In genomic region chr4:148313601-148314000, GRCm38 (mm10) we compare ENCODE assay signal across 20 mouse cellular contexts. TPM values are rescaled to one million over a fixed set of nuclear protein-coding genes. Genes with fewer than 3 reads are reported as not detected.
DNase-seq lines count a peak whose midpoint lies in the region; ATAC-seq and TF ChIP-seq lines count a peak whose summit lies in the region.
"Had no signal": no experiment of that assay in that cellular context is flagged by ENCODE, and none has a peak within 500 bp of the region (broad histone marks: within the 10 kb centered on the region; RNA-seq: fewer than 3 reads in every experiment).

No protein-coding gene starts in this region.

- DNase-seq in embryo, embryonic 10 days (ENCODE audit: low spot score): peak; percentile 55
- no peak for DNase-seq in embryo, embryonic 9.5 days (ENCODE audit: extremely low spot score)
- DNase-seq in kidney, adult 2 months: peak; percentile 16
- DNase-seq in kidney, adult 8-10 months: no peak
- DNase-seq in liver, postnatal 0 days: no peak
- no peak for DNase-seq in liver
- no peak for DNase-seq in left cerebral cortex, postnatal 4 days
- DNase-seq: B cell, adult 2 months; cerebellum, adult 11-12 months; gastrocnemius, postnatal 14 days; heart, adult 11 months; thymus, postnatal 25 days had no signal

- intact Hi-C loops in left cerebral cortex, postnatal 4 days (cut with DNase I): no loop called here

- H3K4me3 ChIP-seq in kidney, adult 2 months (ENCODE audit: insufficient read depth, low read depth, low read length): no peak overlapping the region
- no peak overlapping the region for H3K4me3 ChIP-seq in liver, postnatal 0 days (ENCODE audit: low read depth, low read length)

- H3K4me2 ChIP-seq in liver, postnatal 0 days (ENCODE audit: low read depth, low read length): no peak overlapping the region
- H3K4me2 ChIP-seq: heart, embryonic 11.5 days; midbrain, embryonic 11.5 days had no signal

- TF ChIP-seq POLR2A in kidney, adult 2 months (IDR thresholded peaks at IDR 0.05; ENCODE audit: low read depth, low read length): no peak

- no peak overlapping the region for H3K9ac ChIP-seq in liver, postnatal 0 days (replicated peaks)
- H3K9ac ChIP-seq: liver, embryonic 14.5 days had no signal

- no peak for TF ChIP-seq CTCF in kidney, adult 2 months (conservative IDR thresholded peaks at IDR 0.05; ENCODE audit: insufficient read depth, insufficient read length, low read depth, low read length)
- TF ChIP-seq CTCF in liver, postnatal 0 days (IDR thresholded peaks at IDR 0.05; ENCODE audit: low read depth): no peak

- WGBS in kidney, adult 2 months: 23% methylated on average over 8 of the region's 8 CpGs
- WGBS in liver, postnatal 0 days (ENCODE audit: insufficient replicate concordance): 27% methylated on average over 7 of the region's 8 CpGs

- H3K27me3 ChIP-seq in kidney, adult 2 months (replicated peaks; ENCODE audit: control insufficient read depth, insufficient read depth, low read length): no peaks in the 10 kb centered on the region
- H3K27me3 ChIP-seq in liver, postnatal 0 days (ENCODE audit: insufficient read depth, low read length): no peaks in the 10 kb centered on the region

- no peaks in the 10 kb centered on the region for H3K9me3 ChIP-seq in liver, postnatal 0 days (ENCODE audit: low read length)
- H3K9me3 ChIP-seq: G1E had no signal

- H3K36me3 ChIP-seq in kidney, adult 2 months (ENCODE audit: control insufficient read depth, insufficient read depth, low read length): no peaks in the 10 kb centered on the region
- H3K36me3 ChIP-seq in liver, postnatal 0 days (replicated peaks; ENCODE audit: insufficient read depth, low read length): no peaks in the 10 kb centered on the region
- H3K36me3 ChIP-seq: G1E had no signal

- no peaks in the 10 kb centered on the region for H3K4me1 ChIP-seq in kidney, adult 2 months (ENCODE audit: control insufficient read depth, insufficient read depth, low read length)
- no peaks in the 10 kb centered on the region for H3K4me1 ChIP-seq in liver, postnatal 0 days (ENCODE audit: insufficient read depth)

- no peak overlapping the region for H3K27ac ChIP-seq in kidney, adult 2 months (ENCODE audit: insufficient read depth, low read depth, low read length)
- H3K27ac ChIP-seq in liver, postnatal 0 days (ENCODE audit: low read depth): no peak overlapping the region
- H3K27ac ChIP-seq: liver, embryonic 14.5 days; macrophage had no signal

- no peak for TF ChIP-seq EP300 in liver, postnatal 0 days (IDR thresholded peaks at IDR 0.05; ENCODE audit: low read depth)

- ATAC-seq in liver, postnatal 0 days: 0 out of 2 replicates have a peak, but pooled peaks have one; percentile 17
- ATAC-seq: Patski had no signal

RNA-seq across cellular contexts. Expression of gene Disp3, which starts 25.8 kb away (rescaled TPM):
- polyA plus RNA-seq in kidney, adult 2 months (2012; rRNA removed): 0.03 TPM in 2 replicates
- not detected in 2 replicates for polyA plus RNA-seq in liver, postnatal 0 days (2015; fragmentation: Nextera tagmentation; extraction: Ambion mirVana)
- total RNA-seq in left cerebral cortex, postnatal 4 days (2021): 10 to 100 TPM; 12.9 to 18.3 TPM
- total RNA-seq: CH12.LX; G1E; hematopoietic stem cell, adult 5-6 weeks had no signal
- polyA plus RNA-seq: heart, embryonic 11.5 days; liver, embryonic 14.5 days; macrophage had no signal

Comparison
In these comparisons a context has a peak if more than half of its experiments do, and no peak if none do; other contexts are left out.
1. DNase-seq: peak in embryo, embryonic 10 days (single experiment) and kidney, adult 2 months (single experiment); none in embryo, embryonic 9.5 days (single experiment), kidney, adult 8-10 months (0 of 2), liver, postnatal 0 days (single experiment), liver (single experiment) and left cerebral cortex, postnatal 4 days (single experiment).